Mouse (Mus musculus) heart, embryonic 14.5 days (tissue): ENCODE measurements around the gene Fam71b. TPM values are rescaled to one million over a fixed set of nuclear protein-coding genes. Genes with fewer than 3 reads are reported as not detected.

Source experiments
- ATAC-seq: fragments of 200-750 bp; cut with Nextera tagmentation; 2 replicates; pipeline ENCODE4 v1.8.0; 2017; ENCODE audit warnings: low read depth, moderate TSS enrichment; ENCODE audit not compliant: insufficient number of reproducible peaks, insufficient read depth, low FRiP score
- H3K27ac ChIP-seq, 2 experiments: fragments of 200-500 bp in 1 of 2; fragments of 300-500 bp in 1 of 2; sonication (generic) in 1 of 2; replicated peaks in 1 of 2; 2 replicates each; pipeline ENCODE4 v1.5.1; 2012 to 2014; ENCODE audit warnings: low read depth in 2 of 2, low read length in 2 of 2, control low read depth in 1 of 2, mild to moderate bottlenecking in 1 of 2, mixed read lengths in 1 of 2; ENCODE audit not compliant: control insufficient read depth in 1 of 2, insufficient read depth in 1 of 2
- H3K27me3 ChIP-seq: fragments of 300-500 bp; sonication (generic); 2 replicates; pipeline ENCODE4 v1.6.1; 2014; ENCODE audit warnings: mild to moderate bottlenecking, low read length, control low read depth; ENCODE audit not compliant: control insufficient read depth, insufficient read depth
- H3K36me3 ChIP-seq: fragments of 300-500 bp; sonication (generic); 2 replicates; pipeline ENCODE4 v1.6.1; 2014; ENCODE audit warnings: mild to moderate bottlenecking, control low read depth, low read length, mixed read lengths; ENCODE audit not compliant: control insufficient read depth, insufficient read depth
- H3K4me1 ChIP-seq, 2 experiments: fragments of 200-500 bp in 1 of 2; fragments of 300-500 bp in 1 of 2; sonication (generic) in 1 of 2; 2 replicates each; pipeline ENCODE4 v1.6.1; 2012 to 2014; ENCODE audit warnings: low read length in 2 of 2, control low read depth in 1 of 2, mixed read lengths in 1 of 2; ENCODE audit not compliant: control insufficient read depth in 2 of 2, insufficient read depth in 2 of 2
- H3K4me2 ChIP-seq: fragments of 300-500 bp; sonication (generic); 2 replicates; pipeline ENCODE4 v1.6.1; 2014; ENCODE audit warnings: mild to moderate bottlenecking, low read length
- H3K4me3 ChIP-seq, 2 experiments: fragments of 200-500 bp in 1 of 2; fragments of 300-500 bp in 1 of 2; sonication (generic) in 1 of 2; 2 replicates each; pipeline ENCODE4 v1.5.1; 2012 to 2014; ENCODE audit warnings: low read length in 2 of 2, mild to moderate bottlenecking in 2 of 2, control low read depth in 1 of 2, low read depth in 1 of 2, moderate library complexity in 1 of 2; ENCODE audit not compliant: control insufficient read depth in 1 of 2, insufficient read depth in 1 of 2
- H3K9ac ChIP-seq: fragments of 300-500 bp; sonication (generic); 2 replicates; pipeline ENCODE4 v1.6.1; 2014; ENCODE audit warnings: mild to moderate bottlenecking, low read length
- H3K9me3 ChIP-seq: fragments of 300-500 bp; sonication (generic); 2 replicates; pipeline ENCODE4 v1.6.1; 2016; ENCODE audit warnings: low read length, control low read depth; ENCODE audit not compliant: control insufficient read depth
- WGBS: fragments of 180-500 bp; shearing (Covaris S2); extraction: QIAGEN DNeasy Blood & Tissue Kit; methylation state at CpG from one replicate; pipeline ENCODE4 v1.1.7; 2014; 5-methylcytosine and 5-hydroxymethylcytosine counted together
- polyA plus RNA-seq: library from polyadenylated mRNA; unstranded; fragments of >200 nt; fragmentation: Nextera tagmentation; extraction: Ambion mirVana; gene quantifications from 2 replicates; pipeline ENCODE4 v1.2.1, GENCODE M21; 2014

Fam71b gene
- polyA plus RNA-seq, 1 experiment from 2014 or later: not detected

- Histone ChIP-seq H3K9ac (no peak overlapping the region), H3K4me2 (no peak overlapping the region), H3K36me3 (no peaks in the 10 kb centered on the region), H3K9me3 (no peaks in the 10 kb centered on the region), H3K4me1 (no peaks in the 10 kb centered on the region), H3K4me3 (no peak overlapping the region), H3K27ac (no peak overlapping the region), H3K27me3 (no peaks in the 10 kb centered on the region)
- 87% methylated on average over 9 of the region's 9 CpGs for WGBS
- no peak for ATAC-seq
These were observed 32.5 kb upstream of the Fam71b start for GRCm38 (mm10) chr11:46363864-46364263.

DNA sequence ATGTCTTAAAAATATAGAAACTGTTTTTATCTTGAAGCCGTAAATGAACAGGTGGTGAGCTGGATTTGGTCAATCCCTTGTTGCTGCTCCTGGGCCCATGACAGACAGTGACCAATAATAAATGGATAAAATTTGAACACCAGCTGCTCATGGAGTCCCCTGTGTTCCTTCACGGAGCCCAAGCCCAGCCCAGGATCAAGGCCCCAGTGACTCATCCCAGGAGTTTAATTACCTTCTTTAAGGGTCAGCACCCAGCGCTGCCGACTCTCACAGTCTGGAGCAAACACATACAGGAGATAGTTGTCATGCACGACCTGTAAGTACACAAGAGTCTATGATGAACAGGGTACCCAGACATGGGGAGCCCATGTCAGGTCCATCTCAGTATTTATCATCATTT is 30.6 kb upstream of the Fam71b start:
- Histone ChIP-seq H3K4me3 (no peak overlapping the region), H3K4me2 (no peak overlapping the region)

GRCm38 (mm10) chr11:46366357-46366756 is 30.0 kb upstream of the Fam71b start:
- no peak overlapping the region for H3K27ac ChIP-seq
- H3K9me3 ChIP-seq: no peaks in the 10 kb centered on the region
- no peak overlapping the region for H3K9ac ChIP-seq
- no peak overlapping the region for H3K4me2 ChIP-seq
- no peak overlapping the region for H3K4me3 ChIP-seq
- no peaks in the 10 kb centered on the region for H3K27me3 ChIP-seq
- 82% methylated on average over 3 of the region's 3 CpGs for WGBS
- H3K4me1 ChIP-seq: no peaks in the 10 kb centered on the region
- ATAC-seq: no peak
- no peaks in the 10 kb centered on the region for H3K36me3 ChIP-seq

More for the DNA sequence above, 30.6 kb upstream of the Fam71b start:
- Histone ChIP-seq H3K4me1 (no peaks in the 10 kb centered on the region), H3K9ac (no peak overlapping the region), H3K27ac (no peak overlapping the region), H3K27me3 (no peaks in the 10 kb centered on the region), H3K9me3 (no peaks in the 10 kb centered on the region), H3K36me3 (no peaks in the 10 kb centered on the region)
- no peak for ATAC-seq
- WGBS: 76% methylated on average over 5 of the region's 5 CpGs

DNA sequence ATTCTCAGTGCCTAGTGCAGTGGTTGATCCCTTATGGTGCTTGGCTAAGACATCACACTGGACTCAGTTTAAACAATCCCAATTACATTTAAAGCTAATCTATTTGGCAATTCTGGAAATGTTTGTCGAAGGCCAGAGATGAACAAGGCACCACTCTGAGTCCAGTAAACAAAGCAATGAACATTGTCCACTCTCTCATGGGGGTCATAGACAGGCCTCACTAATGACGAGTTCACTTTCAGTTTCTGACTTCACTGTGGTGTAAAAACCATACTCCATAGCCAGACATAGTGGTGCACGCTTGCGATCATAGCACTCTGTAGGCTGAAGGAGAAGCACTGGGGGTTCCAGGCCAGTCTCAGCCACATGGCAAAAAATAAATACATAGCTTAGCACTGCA is 25.9 kb upstream of the Fam71b start:
- Histone ChIP-seq H3K27me3 (no peaks in the 10 kb centered on the region), H3K27ac (no peak overlapping the region), H3K9ac (no peak overlapping the region), H3K4me1 (no peaks in the 10 kb centered on the region), H3K9me3 (no peaks in the 10 kb centered on the region), H3K4me2 (no peak overlapping the region), H3K4me3 (no peak overlapping the region), H3K36me3 (no peaks in the 10 kb centered on the region)
- WGBS: 91% methylated on average over 4 of the region's 4 CpGs
- ATAC-seq: no peak

DNA sequence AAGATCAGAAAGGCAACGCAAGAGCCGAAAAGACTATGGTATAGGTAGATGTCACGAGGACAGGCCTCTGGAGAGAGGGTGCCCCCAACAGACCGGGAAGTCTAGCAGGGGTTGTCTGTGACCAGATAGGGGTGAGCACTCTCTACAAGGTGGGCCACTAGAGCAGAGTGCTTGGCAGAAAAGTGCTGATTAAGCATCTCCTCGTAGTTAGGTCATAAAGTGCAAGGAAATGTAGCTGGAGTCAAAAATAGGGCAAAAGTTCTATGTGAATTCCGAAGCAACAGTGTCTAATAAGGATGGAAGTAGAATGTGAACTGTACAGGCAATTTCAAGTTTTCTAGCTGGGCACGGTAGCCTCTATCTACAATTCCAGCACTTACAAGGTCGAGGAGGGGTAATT is 25.1 kb upstream of the Fam71b start:
- Histone ChIP-seq H3K4me1 (no peaks in the 10 kb centered on the region), H3K36me3 (no peaks in the 10 kb centered on the region), H3K27me3 (no peaks in the 10 kb centered on the region), H3K4me3 (no peak overlapping the region), H3K9me3 (no peaks in the 10 kb centered on the region), H3K4me2 (no peak overlapping the region), H3K27ac (no peak overlapping the region), H3K9ac (no peak overlapping the region)
- ATAC-seq: no peak
- WGBS: 86% methylated on average over 8 of the region's 8 CpGs

GRCm38 (mm10) chr11:46372331-46372953 is 23.9 kb upstream of the Fam71b start:
- H3K27ac ChIP-seq: no peak overlapping the region
- no peaks in the 10 kb centered on the region for H3K27me3 ChIP-seq
- H3K9ac ChIP-seq: no peak overlapping the region
- no peaks in the 10 kb centered on the region for H3K36me3 ChIP-seq
- no peaks in the 10 kb centered on the region for H3K9me3 ChIP-seq
- 79% methylated on average over 8 of the region's 8 CpGs for WGBS
- H3K4me2 ChIP-seq: no peak overlapping the region
- H3K4me1 ChIP-seq: no peaks in the 10 kb centered on the region
- no peak for ATAC-seq
- H3K4me3 ChIP-seq: no peak overlapping the region

GRCm38 (mm10) chr11:46373071-46374030 is 23.0 kb upstream of the Fam71b start:
- Histone ChIP-seq H3K4me3 (no peak overlapping the region), H3K27ac (no peak overlapping the region), H3K4me2 (no peak overlapping the region), H3K9ac (no peak overlapping the region), H3K36me3 (no peaks in the 10 kb centered on the region), H3K9me3 (no peaks in the 10 kb centered on the region), H3K27me3 (no peaks in the 10 kb centered on the region), H3K4me1 (no peaks in the 10 kb centered on the region)
- no peak for ATAC-seq
- WGBS: 72% methylated on average over 13 of the region's 13 CpGs
